Mouse (Mus musculus) hindbrain, embryonic 15.5 days (tissue): ENCODE measurements around the gene Ccdc42. TPM values are rescaled to one million over a fixed set of nuclear protein-coding genes. Genes with fewer than 3 reads are reported as not detected.

Experiments used
- ATAC-seq: fragments of 200-750 bp; cut with Nextera tagmentation; 2 replicates; pipeline ENCODE4 v1.8.0; 2017; ENCODE audit warnings: low read depth, moderate number of reproducible peaks, moderate TSS enrichment; ENCODE audit not compliant: low FRiP score
- H3K27ac ChIP-seq: fragments of 300-500 bp; sonication (generic); replicated peaks from 2 replicates; pipeline ENCODE4 v1.5.1; 2015; ENCODE audit warnings: mild to moderate bottlenecking, inconsistent platforms
- H3K27me3 ChIP-seq: fragments of 300-500 bp; sonication (generic); 2 replicates; pipeline ENCODE4 v1.6.1; 2015; ENCODE audit warnings: control low read depth, inconsistent platforms
- H3K36me3 ChIP-seq: fragments of 300-500 bp; sonication (generic); 2 replicates; pipeline ENCODE4 v1.6.1; 2015; ENCODE audit warnings: control low read depth, inconsistent platforms
- H3K4me1 ChIP-seq: fragments of 300-500 bp; sonication (generic); replicated peaks from 2 replicates; pipeline ENCODE4 v1.6.1; 2015; ENCODE audit warnings: control low read depth, inconsistent platforms
- H3K4me2 ChIP-seq: fragments of 300-500 bp; sonication (generic); 2 replicates; pipeline ENCODE4 v1.6.1; 2015; ENCODE audit warnings: moderate library complexity, mild to moderate bottlenecking, inconsistent platforms
- H3K4me3 ChIP-seq: fragments of 300-500 bp; sonication (generic); 2 replicates; pipeline ENCODE4 v1.5.1; 2015; ENCODE audit warnings: mild to moderate bottlenecking, inconsistent platforms
- H3K9ac ChIP-seq: fragments of 300-500 bp; sonication (generic); 2 replicates; pipeline ENCODE4 v1.6.1; 2015; ENCODE audit warnings: inconsistent platforms
- H3K9me3 ChIP-seq: fragments of 300-500 bp; sonication (generic); 2 replicates; pipeline ENCODE4 v1.6.1; 2016; ENCODE audit warnings: control low read depth, inconsistent platforms
- WGBS: fragments of 180-500 bp; shearing (Covaris S2); methylation state at CpG from one replicate; pipeline ENCODE4 v1.1.7; 2015; 5-methylcytosine and 5-hydroxymethylcytosine counted together
- polyA plus RNA-seq: library from polyadenylated mRNA; unstranded; fragments of >200 nt; fragmentation: Nextera tagmentation; extraction: Ambion mirVana; gene quantifications from 2 replicates; pipeline ENCODE4 v1.2.1, GENCODE M21; 2015

Ccdc42 gene
- 0.17 and 0.25 TPM in 2 replicates for polyA plus RNA-seq

DNA sequence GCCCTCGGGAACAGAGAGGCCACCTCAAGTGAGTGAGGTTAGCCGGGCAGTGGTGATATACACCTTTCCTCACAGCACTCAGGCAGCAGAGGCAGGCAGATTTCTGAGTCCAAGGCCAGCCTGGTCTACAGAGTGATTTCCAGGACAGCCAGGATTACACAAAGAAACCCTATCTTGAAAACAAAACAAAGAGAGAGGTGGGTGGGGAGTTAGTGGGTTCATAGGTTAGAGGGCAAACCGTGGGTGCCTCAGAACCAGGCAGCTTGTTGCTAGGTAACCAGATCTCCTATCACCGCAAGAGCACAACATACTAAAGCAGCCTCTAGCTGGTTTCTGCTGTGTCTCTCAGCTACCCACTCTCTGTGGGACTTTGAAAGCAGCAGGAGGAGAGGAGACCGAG lies at the start of gene Ccdc42:
Gene Ccdc42 (plus strand): TSS at position 301 of the 400 bp plus-strand sequence.
- Histone ChIP-seq H3K9ac (no peak within 1 kb of the TSS), H3K27ac (no peak within 1 kb of the TSS), H3K4me3 (no peak within 1 kb of the TSS), H3K4me2 (no peak within 1 kb of the TSS), H3K9me3 (no peaks in the 10 kb centered on the region), H3K4me1 (peaks cover 7% of the 10 kb centered on the region), H3K27me3 (no peaks in the 10 kb centered on the region), H3K36me3 (no peaks in the 10 kb centered on the region)
- 56% methylated on average over 5 of the region's 5 CpGs for whole genome bisulfite sequencing
- no peak for ATAC-seq

- Histone ChIP-seq H3K9ac (no peak overlapping the region), H3K9me3 (no peaks in the 10 kb centered on the region), H3K27me3 (no peaks in the 10 kb centered on the region), H3K4me2 (no peak overlapping the region), H3K4me3 (no peak overlapping the region), H3K27ac (no peak overlapping the region), H3K4me1 (no peaks in the 10 kb centered on the region; the same call in 1 of the 2 replicates), H3K36me3 (no peaks in the 10 kb centered on the region)
- no peak for ATAC-seq
- 66% methylated on average over 5 of the region's 5 CpGs for whole genome bisulfite sequencing
These were observed 47.2 kb upstream of the Ccdc42 start for GRCm38 (mm10) chr11:68539621-68540020.

DNA sequence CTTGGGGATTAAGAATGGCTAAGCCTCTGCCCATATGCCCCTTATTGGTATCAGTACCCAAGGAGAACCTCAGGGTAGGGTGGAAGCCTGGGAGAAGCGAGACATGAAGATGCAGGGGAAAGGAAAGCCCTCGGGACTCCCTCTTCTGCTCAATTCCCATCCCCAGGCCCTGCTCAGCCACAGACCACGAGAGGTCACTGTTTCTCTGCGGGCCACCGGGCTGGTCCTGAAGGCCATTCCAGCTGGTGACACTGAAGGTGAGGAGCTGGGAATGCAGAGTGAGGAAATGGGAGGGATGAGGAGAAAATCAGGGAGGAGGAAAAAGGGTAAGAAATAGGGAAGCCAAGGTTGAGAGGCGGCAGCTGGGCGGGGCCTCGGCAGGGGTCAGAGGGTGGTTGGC lies 42.3 kb upstream of the Ccdc42 start:
- Histone ChIP-seq H3K4me2 (no peak overlapping the region), H3K36me3 (no peaks in the 10 kb centered on the region), H3K4me3 (no peak overlapping the region), H3K9me3 (no peaks in the 10 kb centered on the region), H3K4me1 (no peaks in the 10 kb centered on the region), H3K9ac (no peak overlapping the region), H3K27ac (no peak overlapping the region), H3K27me3 (no peaks in the 10 kb centered on the region)
- 5% methylated on average over 8 of the region's 8 CpGs for WGBS
- no peak for ATAC-seq

DNA sequence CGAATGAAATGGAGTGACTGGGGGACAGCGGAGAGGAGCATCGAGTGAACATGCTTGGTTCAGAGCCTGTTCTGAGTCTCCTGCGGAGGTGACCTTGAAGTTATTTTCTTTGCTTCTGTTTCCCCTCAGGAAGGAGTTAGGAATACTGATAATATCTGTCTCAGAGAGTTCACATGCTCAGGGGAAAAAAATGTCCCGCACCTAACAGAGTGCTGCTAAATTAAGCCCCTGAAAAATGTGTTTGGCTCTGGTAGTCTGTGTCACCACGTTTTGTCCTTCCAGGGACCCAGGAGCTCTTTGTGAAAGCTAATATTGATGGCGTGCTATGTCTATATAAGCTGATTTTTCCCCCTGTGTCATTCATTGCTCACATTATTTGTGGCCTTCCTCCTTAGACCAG lies 41.6 kb upstream of the Ccdc42 start:
- no peak overlapping the region for H3K4me2 ChIP-seq
- WGBS = 58% methylated on average over 7 of the region's 7 CpGs
- no peak for ATAC-seq
- H3K27ac ChIP-seq = no peak overlapping the region
- no peaks in the 10 kb centered on the region for H3K27me3 ChIP-seq
- no peaks in the 10 kb centered on the region for H3K4me1 ChIP-seq
- no peak overlapping the region for H3K4me3 ChIP-seq
- H3K9me3 ChIP-seq = no peaks in the 10 kb centered on the region
- no peaks in the 10 kb centered on the region for H3K36me3 ChIP-seq
- no peak overlapping the region for H3K9ac ChIP-seq

DNA sequence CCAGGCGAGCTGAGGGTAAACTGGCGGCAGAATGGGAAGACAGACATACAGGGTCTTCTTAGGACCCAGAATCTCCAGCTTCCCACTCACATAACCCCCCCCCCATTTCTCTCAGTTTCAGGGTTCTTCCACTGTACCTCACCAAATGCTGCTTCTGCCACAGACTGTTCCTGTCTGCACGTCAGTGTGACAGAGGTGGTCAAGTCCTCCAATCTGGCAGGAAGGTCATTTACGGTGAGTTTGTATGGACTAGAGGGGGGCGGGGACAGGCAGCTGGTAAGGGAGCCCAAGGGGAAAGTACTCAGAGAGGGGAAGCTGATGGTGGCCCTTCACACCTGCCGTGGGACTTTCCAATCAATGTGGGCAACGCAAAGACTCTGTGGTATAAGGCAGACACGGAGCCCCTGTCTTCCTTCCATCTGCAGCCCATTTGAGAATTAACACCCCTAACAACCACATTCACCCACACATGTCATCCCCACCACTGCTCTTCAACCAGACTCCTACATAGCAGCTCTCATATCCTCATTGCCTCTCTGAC lies 41.1 kb upstream of the Ccdc42 start:
- H3K9me3 ChIP-seq = no peaks in the 10 kb centered on the region
- no peak overlapping the region for H3K9ac ChIP-seq
- no peak overlapping the region for H3K27ac ChIP-seq
- no peaks in the 10 kb centered on the region for H3K36me3 ChIP-seq
- H3K4me2 ChIP-seq = no peak overlapping the region
- H3K4me1 ChIP-seq = no peaks in the 10 kb centered on the region
- ATAC-seq = no peak
- no peaks in the 10 kb centered on the region for H3K27me3 ChIP-seq
- no peak overlapping the region for H3K4me3 ChIP-seq
- 81% methylated on average over 8 of the region's 8 CpGs for WGBS

- Histone ChIP-seq H3K27ac (no peak overlapping the region), H3K4me2 (no peak overlapping the region), H3K27me3 (no peaks in the 10 kb centered on the region), H3K36me3 (no peaks in the 10 kb centered on the region), H3K4me1 (no peaks in the 10 kb centered on the region), H3K9me3 (no peaks in the 10 kb centered on the region), H3K4me3 (no peak overlapping the region), H3K9ac (no peak overlapping the region)
- no peak for ATAC-seq
- WGBS = 54% methylated on average over 2 of the region's 2 CpGs
These were observed 39.3 kb upstream of the Ccdc42 start for GRCm38 (mm10) chr11:68547484-68547883.

DNA sequence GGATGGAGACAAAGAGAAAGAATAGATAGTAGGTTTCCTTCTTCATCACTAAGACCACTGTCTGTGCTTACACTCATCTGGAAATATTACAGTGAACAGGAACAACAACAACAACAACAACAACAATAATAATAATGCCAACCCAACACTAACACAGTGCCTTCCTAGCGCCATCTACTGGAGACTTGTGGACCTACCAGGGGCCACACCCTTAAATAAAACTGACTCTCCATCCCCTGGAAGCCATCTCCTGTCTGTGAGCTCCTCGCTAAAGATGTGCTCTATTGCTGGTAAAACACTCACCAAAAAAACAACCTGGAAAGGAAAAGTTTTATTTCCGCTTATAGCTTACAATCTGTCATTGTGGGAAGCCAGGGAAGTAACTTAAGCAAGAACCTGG lies 37.2 kb upstream of the Ccdc42 start:
- no peak overlapping the region for H3K4me3 ChIP-seq
- no peaks in the 10 kb centered on the region for H3K36me3 ChIP-seq
- 51% methylated on average over 3 of the region's 3 CpGs for WGBS

GRCm38 (mm10) chr11:68550358-68550757 lies 36.5 kb upstream of the Ccdc42 start:
- 69% methylated on average over 4 of the region's 4 CpGs for WGBS
- Histone ChIP-seq H3K36me3 (no peaks in the 10 kb centered on the region), H3K9me3 (no peaks in the 10 kb centered on the region), H3K27ac (no peak overlapping the region), H3K27me3 (no peaks in the 10 kb centered on the region), H3K4me1 (no peaks in the 10 kb centered on the region), H3K9ac (no peak overlapping the region), H3K4me2 (no peak overlapping the region), H3K4me3 (no peak overlapping the region)
- ATAC-seq = no peak

More for the DNA sequence above, 37.2 kb upstream of the Ccdc42 start:
- Histone ChIP-seq H3K9me3 (no peaks in the 10 kb centered on the region), H3K9ac (no peak overlapping the region), H3K4me2 (no peak overlapping the region), H3K4me1 (no peaks in the 10 kb centered on the region), H3K27ac (no peak overlapping the region), H3K27me3 (no peaks in the 10 kb centered on the region)
- no peak for ATAC-seq

DNA sequence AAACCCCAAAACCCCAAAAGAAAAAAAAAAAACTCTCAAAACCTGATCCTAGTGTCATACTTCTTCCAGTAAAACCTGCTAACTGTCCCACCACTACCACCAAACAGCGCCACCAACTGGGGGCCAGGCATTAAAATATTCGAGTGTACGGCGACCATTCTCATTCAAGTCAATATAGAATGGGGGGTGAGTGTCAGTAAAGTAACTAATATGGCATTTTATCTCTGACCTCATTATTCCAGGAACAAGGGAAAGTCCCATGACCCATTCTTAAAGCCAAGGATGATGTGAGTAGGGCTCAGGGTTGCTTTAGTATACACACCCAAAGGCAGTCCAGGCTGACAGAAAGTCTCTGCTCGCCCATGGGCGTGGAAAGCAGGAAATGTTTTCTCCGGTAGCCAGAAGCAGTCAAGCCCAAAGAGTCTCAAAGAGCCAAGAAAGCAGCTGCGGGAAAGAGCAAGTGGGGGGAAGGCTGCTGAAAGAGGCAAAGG lies 32.8 kb upstream of the Ccdc42 start:
- Histone ChIP-seq H3K4me1 (peaks cover 3% of the 10 kb centered on the region), H3K9ac (no peak overlapping the region), H3K36me3 (no peaks in the 10 kb centered on the region), H3K4me2 (no peak overlapping the region), H3K27me3 (no peaks in the 10 kb centered on the region), H3K4me3 (no peak overlapping the region), H3K9me3 (no peaks in the 10 kb centered on the region), H3K27ac (no peak overlapping the region)
- 42% methylated on average over 8 of the region's 8 CpGs for WGBS
- no peak for ATAC-seq

DNA sequence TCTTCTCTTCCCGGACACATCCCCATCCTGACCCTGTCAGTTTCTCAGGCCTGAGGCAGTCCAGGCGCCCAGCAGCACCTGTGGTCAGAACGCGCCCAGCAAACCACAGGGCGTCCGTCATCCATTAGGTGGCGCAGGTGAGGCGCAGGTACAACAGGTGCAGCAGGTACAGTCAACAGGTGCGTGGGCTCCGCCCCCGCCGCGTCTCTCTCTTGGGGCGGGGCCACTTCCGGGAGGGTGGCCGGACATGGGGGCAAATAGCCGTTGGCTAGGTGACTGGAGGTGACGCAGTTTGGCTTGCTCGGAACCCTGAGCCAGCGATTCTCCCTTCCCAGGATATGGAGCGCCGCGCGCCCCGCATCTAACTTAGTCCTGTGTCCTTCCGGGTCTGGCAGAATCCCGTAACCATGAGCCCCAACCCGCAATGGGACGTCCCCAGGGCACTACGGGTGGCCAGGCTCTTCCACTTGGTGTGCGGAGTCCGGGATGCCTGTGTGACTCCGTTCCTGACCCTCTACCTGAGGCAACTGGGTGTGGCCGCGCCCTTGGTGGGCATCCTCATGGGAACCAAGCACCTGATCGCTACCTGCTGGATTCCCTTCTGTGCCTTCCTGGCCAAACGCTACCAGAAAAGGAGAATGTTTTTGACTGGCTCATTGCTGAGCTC lies 30.8 kb upstream of the Ccdc42 start, which contains the start of gene Mfsd6l:
Gene Mfsd6l (plus strand): TSS at position 269 of the 667 bp plus-strand sequence.
- Histone ChIP-seq H3K27me3 (no peaks in the 10 kb centered on the region), H3K27ac (no peak within 1 kb of the TSS), H3K4me3 (peak within 1 kb of the TSS; percentile 25), H3K9ac (no peak within 1 kb of the TSS), H3K36me3 (no peaks in the 10 kb centered on the region), H3K4me1 (peaks cover 3% of the 10 kb centered on the region), H3K9me3 (no peaks in the 10 kb centered on the region), H3K4me2 (peak within 1 kb of the TSS; percentile 48)
- 9% methylated on average over 37 of the region's 37 CpGs for WGBS
- no peak for ATAC-seq

GRCm38 (mm10) chr11:68559546-68559945 lies 27.3 kb upstream of the Ccdc42 start:
- Histone ChIP-seq H3K36me3 (no peaks in the 10 kb centered on the region), H3K27me3 (no peaks in the 10 kb centered on the region), H3K4me2 (no peak overlapping the region), H3K27ac (no peak overlapping the region), H3K4me3 (no peak overlapping the region), H3K9ac (no peak overlapping the region), H3K9me3 (no peaks in the 10 kb centered on the region), H3K4me1 (peaks cover 3% of the 10 kb centered on the region)
- 41% methylated on average over 1 of the region's 1 CpGs for WGBS
- ATAC-seq = no peak

DNA sequence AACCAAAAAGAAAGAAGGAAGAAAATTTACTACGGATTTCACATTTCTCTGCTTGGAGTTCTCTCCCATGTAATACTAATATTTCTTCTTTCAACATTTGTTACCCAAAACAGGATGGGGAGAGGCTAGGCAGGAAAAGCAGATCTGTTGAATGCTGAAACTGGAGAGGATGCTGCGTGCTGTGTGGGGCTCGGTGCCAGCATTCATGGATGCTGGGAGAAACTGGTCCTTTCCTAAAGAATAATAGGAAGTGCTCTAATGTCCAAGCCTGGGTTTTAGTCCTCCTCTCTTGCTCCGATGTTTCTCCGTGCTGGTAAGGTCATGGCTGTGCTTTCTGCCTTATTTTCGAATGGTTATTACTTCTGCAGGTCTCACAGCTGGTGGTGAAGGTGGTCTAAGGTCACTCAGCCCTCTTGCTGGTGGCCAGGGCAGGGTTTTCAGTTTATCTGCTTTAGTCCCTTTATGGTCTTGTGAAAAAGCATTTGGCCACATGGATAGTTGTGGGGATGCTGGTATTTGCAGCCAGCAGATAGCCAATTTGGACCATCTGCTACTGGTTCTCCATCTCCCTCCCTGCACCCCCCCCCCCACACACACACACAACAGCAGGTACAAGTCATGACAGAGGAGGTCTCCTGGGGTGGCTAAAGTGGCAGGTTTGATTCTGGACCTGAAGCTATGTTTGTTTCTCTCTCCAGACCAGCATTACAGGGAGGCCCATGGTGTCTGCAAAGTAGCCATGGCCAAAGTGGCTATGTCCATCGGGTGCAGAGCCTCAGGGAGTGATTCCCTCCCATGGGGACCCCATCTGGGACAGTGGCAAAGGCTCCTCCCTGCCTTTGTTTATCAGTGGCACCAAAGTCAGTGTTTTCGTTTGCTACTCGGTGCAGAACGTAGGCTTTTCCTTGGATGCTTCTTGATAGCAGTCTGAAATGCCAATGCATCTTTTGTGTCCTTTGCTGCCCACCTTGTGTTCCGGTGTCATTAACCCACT lies 24.6 kb upstream of the Ccdc42 start:
- no peak overlapping the region for H3K4me3 ChIP-seq
- H3K9ac ChIP-seq = no peak overlapping the region
- H3K4me2 ChIP-seq = no peak overlapping the region
- no peak for ATAC-seq
- no peaks in the 10 kb centered on the region for H3K36me3 ChIP-seq
- no peaks in the 10 kb centered on the region for H3K9me3 ChIP-seq
- H3K27ac ChIP-seq = no peak overlapping the region
- no peaks in the 10 kb centered on the region for H3K27me3 ChIP-seq
- H3K4me1 ChIP-seq = peaks cover 6% of the 10 kb centered on the region; the same call in 1 of the 2 replicates
- 80% methylated on average over 11 of the region's 11 CpGs for WGBS
